ENCODE assay signal across 8 mouse cellular contexts in the genomic region with DNA sequence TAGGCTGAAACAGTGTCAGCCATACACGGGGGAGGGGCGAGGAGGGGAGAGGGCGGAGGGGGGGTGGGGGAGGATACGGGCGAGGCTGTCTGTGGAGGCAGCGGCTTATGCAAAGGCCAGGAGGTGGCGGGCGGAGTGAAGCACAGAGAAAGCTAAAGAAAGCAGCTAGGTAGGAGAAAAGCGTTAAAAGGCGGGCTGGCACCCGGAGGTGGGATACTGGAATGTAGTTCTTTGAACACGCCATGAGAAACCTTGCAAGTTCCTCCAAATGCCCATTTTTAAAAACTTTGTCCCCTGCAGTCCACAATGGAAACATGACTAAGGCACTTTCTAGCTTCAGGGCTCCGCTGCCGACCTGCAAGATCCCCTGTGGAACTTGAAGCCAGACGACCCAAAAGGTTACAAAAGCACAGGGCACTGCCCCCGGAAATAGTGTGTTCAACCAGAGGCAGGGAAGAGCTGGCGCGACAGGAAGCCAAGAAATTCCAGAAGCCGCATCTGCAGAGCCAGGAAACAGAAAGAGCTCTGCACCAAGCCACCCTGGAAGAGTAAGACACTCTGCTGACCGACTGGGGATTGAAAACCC. TPM values are rescaled to one million over a fixed set of nuclear protein-coding genes. Genes with fewer than 3 reads are reported as not detected.
A peak's percentile ranks its signal among the peaks of the same experiment; 100 is the strongest.
DNase-seq lines count a peak whose midpoint lies in the region; ATAC-seq lines count a peak whose summit lies in the region.

No protein-coding gene starts in this region.

- H3K9me3 ChIP-seq in forebrain, embryonic 15.5 days: no peaks in the 10 kb centered on the region
- H3K9me3 ChIP-seq in hindbrain, embryonic 10.5 days: no peaks in the 10 kb centered on the region
- H3K9me3 ChIP-seq in limb, embryonic 12.5 days: no peaks in the 10 kb centered on the region
- no peaks in the 10 kb centered on the region for H3K9me3 ChIP-seq in midbrain, embryonic 14.5 days (ENCODE audit: control insufficient read depth, low read length)

- DNase-seq in urinary bladder, postnatal 14 days (ENCODE audit: low spot score): peak; percentile 30
- no peak for DNase-seq in urinary bladder, postnatal 4 days (ENCODE audit: low spot score in 2 of 2)
- peak; percentile 67 for DNase-seq in hindbrain, embryonic 10.5 days (ENCODE audit: low spot score)
- DNase-seq in midbrain, embryonic 14.5 days: peak; percentile 59
- DNase-seq in thymus, postnatal 10 days (ENCODE audit: low spot score in 2 of 2): peak; percentile 31 to 41
- no peak for DNase-seq in layer of hippocampus, adult 18-20 months (ENCODE audit: low spot score in 2 of 2)

- H3K4me3 ChIP-seq in forebrain, embryonic 15.5 days: no peak overlapping the region
- peak overlapping the region; percentile 35 for H3K4me3 ChIP-seq in hindbrain, embryonic 10.5 days
- H3K4me3 ChIP-seq in limb, embryonic 12.5 days (replicated peaks): peak overlapping the region; percentile 18
- no peak overlapping the region; the same call in 1 of the 2 replicates for H3K4me3 ChIP-seq in midbrain, embryonic 14.5 days (replicated peaks; ENCODE audit: low read depth, low read length)

- WGBS in forebrain, embryonic 15.5 days: 22% methylated on average over 20 of the region's 20 CpGs
- 6% methylated on average over 20 of the region's 20 CpGs for WGBS in hindbrain, embryonic 10.5 days
- WGBS in limb, embryonic 12.5 days: 6% methylated on average over 20 of the region's 20 CpGs
- 10% methylated on average over 20 of the region's 20 CpGs for WGBS in midbrain, embryonic 14.5 days

- no peak for ATAC-seq in forebrain, embryonic 15.5 days (replicated peaks)
- no peak for ATAC-seq in limb, embryonic 12.5 days (ENCODE audit: insufficient number of reproducible peaks, insufficient read depth, low FRiP score, low TSS enrichment, low read depth)
- no peak for ATAC-seq in midbrain, embryonic 14.5 days (ENCODE audit: low FRiP score, low TSS enrichment)

- no peak overlapping the region for H3K9ac ChIP-seq in forebrain, embryonic 15.5 days (replicated peaks)
- H3K9ac ChIP-seq in limb, embryonic 12.5 days (replicated peaks): 0 out of 2 replicates have a peak overlapping the region, but pooled peaks have one; percentile 8
- 0 out of 2 replicates have a peak overlapping the region, but pooled peaks have one; percentile 12 for H3K9ac ChIP-seq in midbrain, embryonic 14.5 days (replicated peaks; ENCODE audit: low read length)

- no peaks in the 10 kb centered on the region for H3K4me1 ChIP-seq in forebrain, embryonic 15.5 days
- peaks cover 17% of the 10 kb centered on the region for H3K4me1 ChIP-seq in hindbrain, embryonic 10.5 days (replicated peaks)
- H3K4me1 ChIP-seq in limb, embryonic 12.5 days (replicated peaks): peaks cover 21% of the 10 kb centered on the region
- no peaks in the 10 kb centered on the region for H3K4me1 ChIP-seq in midbrain, embryonic 14.5 days (ENCODE audit: control insufficient read depth, insufficient read depth, low read length)

- H3K36me3 ChIP-seq in forebrain, embryonic 15.5 days: no peaks in the 10 kb centered on the region
- H3K36me3 ChIP-seq in hindbrain, embryonic 10.5 days: no peaks in the 10 kb centered on the region
- H3K36me3 ChIP-seq in limb, embryonic 12.5 days: no peaks in the 10 kb centered on the region
- no peaks in the 10 kb centered on the region for H3K36me3 ChIP-seq in midbrain, embryonic 14.5 days (ENCODE audit: control insufficient read depth, insufficient read depth, low read length)

- peak overlapping the region; percentile 17 for H3K4me2 ChIP-seq in forebrain, embryonic 15.5 days (replicated peaks)
- H3K4me2 ChIP-seq in limb, embryonic 12.5 days: peak overlapping the region; percentile 48
- H3K4me2 ChIP-seq in midbrain, embryonic 14.5 days (ENCODE audit: low read length): peak overlapping the region; percentile 31

- no peak overlapping the region for H3K27ac ChIP-seq in forebrain, embryonic 15.5 days (replicated peaks)
- H3K27ac ChIP-seq in hindbrain, embryonic 10.5 days: peak overlapping the region; percentile 71
- peak overlapping the region; percentile 74 for H3K27ac ChIP-seq in limb, embryonic 12.5 days
- no peak overlapping the region for H3K27ac ChIP-seq in midbrain, embryonic 14.5 days (replicated peaks; ENCODE audit: low read depth, low read length)

- H3K27me3 ChIP-seq in forebrain, embryonic 15.5 days: no peaks in the 10 kb centered on the region
- no peaks in the 10 kb centered on the region for H3K27me3 ChIP-seq in hindbrain, embryonic 10.5 days (ENCODE audit: insufficient read depth, poor library complexity, severe bottlenecking)
- H3K27me3 ChIP-seq in limb, embryonic 12.5 days: no peaks in the 10 kb centered on the region
- no peaks in the 10 kb centered on the region; the same call in 1 of the 2 replicates for H3K27me3 ChIP-seq in midbrain, embryonic 14.5 days (ENCODE audit: control insufficient read depth, insufficient read depth, low read length)

RNA-seq across cellular contexts. Expression of a gene that starts 39.5 kb away (rescaled TPM):
- polyA plus RNA-seq in forebrain, embryonic 15.5 days (2015; fragmentation: Nextera tagmentation; extraction: Ambion mirVana): 0.08 TPM in 1 of 2 replicates, not detected in the other
- 0.47 and 0.86 TPM in 2 replicates for polyA plus RNA-seq in hindbrain, embryonic 10.5 days (2016; fragmentation: Nextera tagmentation; extraction: Ambion mirVana)
- polyA plus RNA-seq in limb, embryonic 12.5 days (2016; fragmentation: Nextera tagmentation; extraction: Ambion mirVana): 0.64 and 0.73 TPM in 2 replicates
- polyA plus RNA-seq in midbrain, embryonic 14.5 days (2014; fragmentation: Nextera tagmentation; extraction: Ambion mirVana): 0.09 TPM in 1 of 2 replicates, not detected in the other
- total RNA-seq in layer of hippocampus, adult 18-20 months (2021): 1 to 10 TPM; 2.8 to 3.8 TPM

Comparison
In these comparisons a context has a peak if more than half of its experiments do, and no peak if none do; other contexts are left out.
1. DNase-seq: peak in urinary bladder, postnatal 14 days (single experiment), hindbrain, embryonic 10.5 days (single experiment), midbrain, embryonic 14.5 days (single experiment) and thymus, postnatal 10 days (2 of 2); none in urinary bladder, postnatal 4 days (0 of 2) and layer of hippocampus, adult 18-20 months (0 of 2).
2. H3K27ac ChIP-seq: peak in hindbrain, embryonic 10.5 days (single experiment) and limb, embryonic 12.5 days (single experiment); none in forebrain, embryonic 15.5 days (single experiment) and midbrain, embryonic 14.5 days (single experiment).
3. H3K4me3 ChIP-seq: peak in hindbrain, embryonic 10.5 days (single experiment) and limb, embryonic 12.5 days (single experiment); none in forebrain, embryonic 15.5 days (single experiment) and midbrain, embryonic 14.5 days (single experiment).
4. Peak in every context shown above with its lines, with median percentiles within 50 percentile points of each other: H3K4me2 ChIP-seq.